Mouse (Mus musculus) small intestine, adult 2 months (tissue): ENCODE data around the gene Phyhipl.

ENCODE experiments used
- CTCF ChIP-seq: fragments of 200-500 bp; IDR thresholded peaks from 2 replicates; pipeline ENCODE4 v1.5.1; 2012; ENCODE audit warnings: low read depth, mild to moderate bottlenecking, control low read depth, inconsistent platforms, low read length, moderate library complexity, mixed read lengths; ENCODE audit not compliant: insufficient replicate concordance, insufficient read length; ENCODE audit errors: extremely low read depth
- POLR2A ChIP-seq: fragments of 200-500 bp; IDR thresholded peaks from 2 replicates; pipeline ENCODE4 v1.6.1; 2012; ENCODE audit warnings: low read depth, mild to moderate bottlenecking, control low read depth, inconsistent platforms, low read length, moderate library complexity

GRCm38 (mm10) chr10:70599126-70599924, 56.4 kb downstream of the Phyhipl start:
- no peak for TF ChIP-seq CTCF
- no peak for TF ChIP-seq POLR2A
